Mouse (Mus musculus) ZHBTc4 (cell line): ENCODE data around the gene Pik3cb.

Experiments
- DNase-seq: peaks from one replicate; pipeline ENCODE4 v3.0.0-alpha.2; 2011; ENCODE audit warnings: low read depth, low spot score

Pik3cb gene

DNA sequence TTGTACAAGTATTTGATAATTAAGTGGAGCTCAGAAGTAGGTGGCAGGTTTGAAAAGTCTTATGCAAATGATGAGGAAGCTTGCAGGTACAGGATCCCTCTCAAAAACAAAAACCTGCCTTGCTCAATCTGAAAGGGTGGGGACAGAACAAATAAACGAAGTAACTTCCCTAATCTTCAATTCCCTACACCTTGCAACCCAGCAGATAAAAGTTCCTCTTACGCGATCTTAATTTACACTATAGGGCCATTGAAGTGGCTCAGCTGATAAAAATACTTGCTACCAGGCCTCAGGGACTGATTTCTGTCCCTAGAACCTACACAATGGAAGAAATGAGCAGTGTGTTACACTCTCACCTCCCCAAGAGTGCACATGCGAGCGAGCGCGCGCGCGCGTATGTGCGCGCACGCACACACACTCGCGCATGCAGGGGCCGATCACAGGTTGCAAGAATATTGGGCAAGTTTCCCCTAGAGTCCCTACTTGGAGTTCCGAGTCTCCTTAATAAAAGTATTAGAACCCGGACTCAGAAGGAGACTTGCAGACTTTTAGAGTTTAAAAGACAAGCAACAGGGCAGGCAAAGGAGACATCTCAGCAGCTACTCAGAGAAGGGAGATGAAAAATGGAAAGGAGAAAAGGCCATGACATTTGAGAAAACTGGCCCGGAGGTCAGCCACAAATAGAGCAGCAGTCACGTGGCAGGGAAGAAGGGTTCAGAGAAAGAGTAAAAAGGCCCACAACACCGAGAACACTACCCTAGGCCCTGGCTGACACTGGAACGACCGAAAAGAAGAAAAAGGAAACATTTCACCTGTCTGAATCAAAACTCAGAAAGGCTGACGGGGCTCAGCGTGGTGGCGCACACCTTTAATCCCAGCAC, 6.7 kb upstream of the Pik3cb start:
- peak; percentile 70 for DNase-seq

DNA sequence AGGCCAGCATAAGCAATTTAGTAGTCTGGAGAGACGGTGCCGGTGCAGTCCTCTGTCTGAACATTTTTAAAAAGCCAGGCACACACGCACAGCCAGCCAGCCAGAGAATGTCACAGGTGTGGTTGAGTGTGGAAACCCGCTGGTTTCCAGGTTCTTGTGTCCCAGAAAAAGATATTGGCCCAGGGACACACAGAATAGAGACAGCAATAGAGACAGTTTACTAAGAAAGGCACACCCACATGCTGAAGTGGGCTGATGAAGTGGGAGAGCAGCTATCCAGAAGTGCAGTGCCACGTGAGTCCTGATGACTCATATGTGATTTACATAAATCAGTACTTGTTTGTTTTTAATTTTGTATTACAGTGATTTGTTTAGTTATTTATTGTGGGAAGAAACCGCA, 5.3 kb upstream of the Pik3cb start:
- no peak for DNase-seq

GRCm38 (mm10) chr9:99144416-99144989, 4.1 kb upstream of the Pik3cb start:
- peak; percentile 52 for DNase-seq

DNA sequence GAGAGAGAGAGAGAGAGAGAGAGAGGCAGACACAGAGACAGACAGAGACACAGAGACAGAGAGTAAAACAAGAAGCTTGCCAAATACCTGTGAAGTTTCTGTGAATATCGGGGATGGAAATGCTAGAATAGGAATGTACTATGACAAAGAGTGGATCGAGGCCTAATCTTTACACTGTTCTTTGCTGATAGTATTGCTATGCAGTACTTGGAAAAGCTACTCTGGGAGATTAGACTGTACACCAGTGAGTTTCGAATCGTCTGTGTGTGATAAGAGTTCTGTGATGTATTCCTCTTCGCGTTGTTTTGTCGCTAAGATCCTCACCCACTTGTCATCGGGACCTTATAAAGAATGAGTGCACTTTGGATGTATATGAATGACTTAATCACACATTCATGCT, 1.2 kb upstream of the Pik3cb start:
- DNase-seq: no peak

DNA sequence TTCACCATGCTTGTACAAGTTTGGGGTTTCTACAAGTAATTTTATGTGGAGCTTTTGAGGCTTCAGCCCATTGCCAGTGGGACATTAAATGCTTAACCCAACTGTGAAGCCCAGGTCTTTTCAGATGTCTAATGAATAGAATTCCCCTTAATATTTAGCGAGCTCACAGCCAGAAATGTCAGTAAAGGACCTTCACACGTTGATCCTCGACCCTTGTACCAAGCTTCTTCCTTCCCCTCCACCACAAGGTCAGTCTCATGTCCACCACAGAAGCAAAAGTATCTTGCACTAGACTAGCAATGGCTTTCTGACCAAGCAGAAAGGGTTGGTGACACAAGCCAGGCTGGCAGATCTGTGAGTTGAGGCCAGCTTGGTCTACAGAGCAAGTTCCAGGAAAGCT, 750 bp upstream of the Pik3cb start:
- DNase-seq: no peak

DNA sequence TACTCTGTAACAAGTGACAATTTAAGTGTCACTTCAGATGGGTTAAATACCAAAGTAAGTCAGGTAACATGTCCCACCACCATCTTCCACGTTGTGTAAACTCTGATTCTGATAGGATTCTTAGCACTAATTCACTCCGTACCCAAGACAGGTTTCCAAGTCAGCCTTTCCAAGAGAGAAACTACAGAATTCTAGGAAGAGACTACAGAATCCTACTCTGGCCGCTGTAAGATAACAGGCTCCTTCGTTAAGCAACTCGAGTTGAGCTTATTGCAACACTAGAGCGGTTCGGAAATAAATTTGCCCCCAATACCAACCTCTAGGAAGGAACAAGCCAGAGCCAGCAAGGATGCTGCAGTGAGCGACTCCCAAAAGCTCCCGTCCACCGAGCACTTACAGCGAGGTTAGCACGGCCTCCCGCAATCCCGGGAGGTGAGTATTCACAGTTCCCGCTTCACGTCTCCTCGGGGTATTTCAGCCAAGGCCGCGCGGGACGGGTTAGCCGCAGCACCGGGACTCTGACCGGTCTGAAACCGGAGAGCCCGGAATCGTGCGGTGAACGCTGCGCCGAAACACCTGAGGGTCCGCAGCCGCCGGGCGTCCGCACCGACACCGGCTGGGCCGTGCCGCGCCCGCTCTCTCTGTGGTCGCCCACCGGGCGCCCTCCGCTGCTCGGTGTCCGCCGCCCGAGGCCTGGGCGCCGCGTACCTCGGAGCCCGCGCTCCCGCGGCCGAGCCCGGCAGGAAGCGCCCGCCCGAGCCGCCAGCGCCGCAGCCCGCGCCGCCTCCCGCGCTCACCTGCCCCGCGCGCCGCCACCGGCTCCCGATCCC, 1.0 kb downstream of the Pik3cb start:
- peak; percentile 50 for DNase-seq

DNA sequence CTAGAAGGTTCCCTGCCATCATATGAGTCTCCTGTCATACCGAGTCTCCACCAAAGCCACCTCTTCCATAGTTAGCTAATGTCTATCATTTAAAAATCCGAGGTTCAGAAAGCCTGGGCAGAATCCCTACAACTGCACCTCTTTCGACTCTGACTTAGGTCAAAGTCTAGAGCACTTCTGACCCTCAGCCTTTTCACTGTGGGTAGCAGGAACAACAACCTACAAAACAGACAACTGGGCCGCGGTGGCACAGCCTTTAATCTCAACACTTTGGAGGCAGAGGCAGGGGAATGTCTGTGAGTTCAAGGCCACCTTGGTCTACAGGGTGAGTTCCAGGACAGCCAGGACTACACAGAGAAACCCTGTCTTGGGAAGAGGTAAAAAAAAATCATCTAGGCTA, 3.1 kb downstream of the Pik3cb start:
- DNase-seq: no peak

DNA sequence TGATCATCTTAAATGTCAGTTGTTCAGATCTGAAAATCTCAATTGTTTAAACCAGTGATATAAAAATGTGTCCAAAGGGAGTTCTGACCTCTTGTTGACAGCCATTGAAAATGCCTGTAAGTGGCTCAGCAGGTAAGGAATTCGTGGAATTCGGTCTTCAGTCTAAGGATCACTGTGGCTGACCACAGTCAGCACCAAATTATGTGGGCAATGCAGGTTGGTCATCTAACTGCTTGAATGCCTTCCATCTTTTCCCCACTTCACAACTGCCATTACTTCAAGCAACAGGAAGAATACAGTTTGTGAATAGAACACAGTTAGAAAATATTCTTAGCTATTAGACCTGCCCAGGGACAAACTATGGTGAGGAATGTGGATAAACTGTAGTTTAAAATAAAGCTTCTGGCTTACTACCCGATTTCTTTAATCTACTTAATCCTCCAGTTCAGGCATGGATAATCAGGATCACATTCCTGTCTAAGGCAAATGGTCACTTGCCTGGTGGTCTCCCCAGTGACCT, 8.4 kb downstream of the Pik3cb start:
- peak; percentile 49 for DNase-seq

DNA sequence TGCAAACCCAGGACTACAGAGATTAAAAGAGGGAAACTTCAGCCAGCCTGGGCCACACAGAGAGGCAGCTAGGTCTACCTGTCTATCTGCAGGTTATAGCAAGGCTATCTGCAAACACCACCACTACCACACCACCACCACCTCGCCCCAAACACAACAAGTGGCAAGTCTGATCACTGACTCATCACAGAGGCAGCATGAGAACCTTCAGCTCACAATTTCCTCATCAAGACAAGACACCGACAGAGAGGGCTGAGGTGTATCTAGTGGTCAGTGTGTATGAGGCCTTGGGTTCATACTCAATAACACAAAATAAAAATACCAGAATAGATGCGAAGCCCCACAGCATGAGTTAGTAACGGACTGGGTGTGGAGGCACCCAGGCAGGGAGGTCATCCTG, 9.3 kb downstream of the Pik3cb start:
- no peak for DNase-seq

DNA sequence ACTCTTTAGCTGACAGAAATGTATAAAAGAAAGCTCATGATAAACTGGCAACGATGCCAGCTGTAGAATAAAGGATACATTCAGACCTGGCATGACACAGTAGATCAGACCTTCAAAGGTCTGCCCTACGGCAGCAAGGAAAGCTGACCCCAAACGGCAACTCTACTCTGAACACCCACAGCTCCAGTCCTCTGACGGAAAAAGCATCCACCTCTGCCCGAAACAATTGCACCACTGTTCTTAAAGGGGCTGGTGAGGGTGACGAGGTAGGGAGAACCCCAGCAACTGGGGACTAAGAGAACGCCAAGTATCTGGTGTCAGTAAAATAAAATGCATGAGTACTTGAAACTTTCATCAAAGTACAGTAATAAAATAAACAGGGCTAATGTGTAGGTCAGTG, 12.8 kb downstream of the Pik3cb start:
- no peak for DNase-seq

DNA sequence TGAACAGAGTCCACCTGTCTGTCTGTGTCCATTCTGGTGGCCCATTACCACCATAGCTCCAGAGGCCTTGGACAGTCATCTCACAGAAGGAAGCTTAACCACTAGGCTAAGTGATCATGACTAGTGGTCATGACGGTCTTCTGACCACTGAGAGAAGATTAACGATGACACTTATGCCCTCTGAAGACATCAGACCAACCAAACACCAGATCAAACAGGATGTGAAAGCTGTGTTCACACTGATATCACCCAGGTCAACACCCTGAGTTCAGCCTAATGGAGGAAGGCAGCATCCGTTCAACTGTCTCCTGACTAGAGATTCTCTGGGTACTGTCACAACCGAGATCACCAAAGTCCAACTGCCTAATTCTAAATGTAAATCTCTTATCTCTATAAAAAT, 17.7 kb downstream of the Pik3cb start:
- DNase-seq: no peak

DNA sequence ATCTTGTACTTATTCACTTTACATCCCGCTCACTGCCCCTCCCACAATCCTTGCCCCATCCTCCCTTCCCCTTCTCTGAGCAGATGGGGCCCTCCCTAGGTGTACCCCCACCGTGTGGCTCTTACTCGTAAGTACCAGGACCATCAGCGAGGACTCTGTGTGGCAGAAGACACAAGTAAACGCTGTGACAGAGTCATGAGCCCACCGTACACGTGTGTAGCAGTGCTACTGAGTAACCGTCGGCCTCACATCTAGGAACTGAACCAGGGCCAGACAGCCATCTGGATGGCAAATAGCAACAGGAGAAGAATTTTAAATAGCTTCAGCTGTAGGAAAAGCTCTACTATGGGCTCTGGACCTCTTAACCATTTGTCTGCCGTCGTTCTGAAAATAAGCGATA, 28.0 kb downstream of the Pik3cb start:
- DNase-seq: no peak

DNA sequence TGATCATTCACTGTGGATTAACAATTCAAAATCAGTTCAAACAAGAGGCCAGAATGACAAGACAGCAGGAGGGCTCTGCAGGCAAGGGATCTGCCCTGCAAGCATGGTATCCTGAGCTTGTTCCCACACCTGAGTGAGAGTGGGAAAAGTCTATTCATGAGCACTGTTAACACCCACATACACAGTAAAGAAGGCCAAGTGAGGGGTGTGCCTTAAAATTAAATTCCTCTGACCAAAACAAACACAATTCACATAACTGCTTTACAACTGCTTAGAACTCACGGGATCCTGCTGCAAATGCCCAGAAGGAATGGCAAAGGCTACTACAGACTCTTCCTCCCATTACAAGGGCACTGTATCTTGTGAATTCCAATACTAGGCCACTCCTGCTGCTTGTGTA, 29.3 kb downstream of the Pik3cb start:
- peak; percentile 39 for DNase-seq

DNA sequence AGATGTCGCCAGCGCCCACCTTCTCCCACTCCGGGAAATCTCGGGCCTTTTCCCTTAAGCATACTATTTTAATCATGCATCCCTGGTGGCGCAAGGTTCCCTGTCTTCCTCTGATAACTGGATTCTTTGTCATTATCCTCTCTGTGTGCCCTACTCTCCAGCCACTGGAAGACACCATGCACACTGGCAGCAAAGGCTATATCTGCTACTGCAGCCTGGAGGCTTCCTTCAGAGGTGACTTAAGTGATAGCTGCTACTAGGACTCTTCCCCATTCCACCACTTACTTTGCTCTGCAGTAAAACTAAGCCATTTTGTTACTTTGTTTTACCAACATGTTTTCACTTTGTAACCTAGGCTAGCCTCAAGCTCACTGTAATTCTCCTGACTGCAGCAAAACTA, 30.2 kb downstream of the Pik3cb start:
- no peak for DNase-seq

GRCm38 (mm10) chr9:99109585-99109984, 30.8 kb downstream of the Pik3cb start:
- DNase-seq: no peak

DNA sequence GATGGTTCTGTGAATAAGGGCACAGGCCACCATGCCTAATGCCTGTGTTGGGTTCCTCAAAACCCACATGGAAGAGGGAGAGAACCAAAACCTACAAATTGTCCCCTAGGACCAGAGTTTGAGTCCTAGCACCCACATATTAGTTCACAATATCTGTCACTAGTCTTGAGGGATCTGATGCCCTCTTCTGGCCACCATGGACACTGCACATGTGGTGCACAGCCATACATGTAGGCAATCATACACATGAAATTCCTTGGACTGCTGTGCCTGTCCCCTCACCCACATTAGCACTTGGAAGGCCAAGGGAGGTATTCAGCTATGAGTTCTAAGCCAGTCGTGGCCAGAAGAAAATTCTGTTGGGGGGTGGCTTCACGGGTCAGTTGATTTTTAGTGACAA, 36.0 kb downstream of the Pik3cb start:
- peak; percentile 72 for DNase-seq

DNA sequence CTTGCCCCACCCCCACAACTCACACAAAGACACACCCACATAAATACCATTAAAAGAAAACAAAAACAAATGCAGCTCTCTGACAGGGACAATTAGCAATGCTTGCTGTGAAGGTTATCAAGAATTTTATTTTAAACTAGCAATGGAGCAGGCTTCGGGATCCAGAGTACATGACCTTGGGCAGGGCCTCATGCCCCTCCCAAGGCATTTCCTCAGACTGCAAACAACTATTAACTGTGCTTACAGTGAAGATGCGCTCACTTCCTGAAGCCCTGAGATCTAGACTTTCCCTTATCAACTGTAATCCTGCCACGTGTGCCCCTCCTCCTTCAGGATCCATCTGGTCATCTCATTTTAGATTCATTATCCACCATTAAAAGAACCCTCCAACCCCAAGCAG, 36.6 kb downstream of the Pik3cb start:
- DNase-seq: peak; percentile 67

DNA sequence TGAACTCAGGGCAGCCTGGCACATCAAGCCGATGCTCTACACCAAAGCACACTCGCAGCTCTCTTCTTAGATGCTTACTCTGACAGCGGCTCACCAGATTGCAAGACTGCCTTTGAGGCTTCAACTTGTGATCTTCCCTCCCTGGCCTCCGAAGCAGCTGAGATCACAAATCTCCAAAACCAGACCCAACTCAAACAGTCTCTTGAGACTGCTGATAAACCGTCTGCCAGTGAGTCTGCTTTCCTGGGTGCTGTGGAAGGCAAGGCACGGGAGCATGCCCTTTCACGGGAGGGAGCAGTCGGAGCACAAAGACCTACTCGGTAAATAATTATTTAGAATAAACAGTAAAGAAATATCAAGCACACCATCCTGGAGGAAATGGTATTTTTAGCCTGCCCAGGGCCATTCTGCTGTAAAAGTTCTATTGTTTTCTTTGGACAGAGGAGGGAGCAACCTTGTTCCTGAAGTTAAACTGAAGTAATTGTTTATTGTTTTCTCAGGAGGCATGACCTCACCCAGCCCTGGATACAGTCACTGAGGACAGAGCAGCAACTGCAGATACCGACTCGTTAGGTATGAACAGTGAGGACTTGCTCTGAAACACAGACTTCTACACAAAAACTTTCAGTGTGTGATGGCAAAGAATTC, 41.8 kb downstream of the Pik3cb start:
- no peak for DNase-seq

DNA sequence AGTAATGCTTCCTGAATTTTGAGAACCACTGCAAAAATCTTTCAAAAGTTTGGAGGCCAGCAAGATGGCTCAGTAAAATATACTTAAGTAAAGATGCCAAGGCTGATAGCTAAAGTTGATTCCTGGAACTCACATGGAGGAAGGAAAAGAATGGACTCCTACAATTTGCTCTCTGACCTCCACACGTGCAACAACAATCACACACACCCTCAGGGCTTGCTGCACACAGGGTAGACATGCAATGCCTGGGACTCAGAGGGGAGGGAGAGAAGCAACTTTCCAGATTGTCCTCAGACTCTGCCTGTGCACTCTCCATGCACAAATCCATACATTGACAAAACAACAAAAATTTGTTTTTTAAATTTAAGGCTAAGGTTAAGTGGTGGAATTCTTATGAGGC, 42.8 kb downstream of the Pik3cb start:
- no peak for DNase-seq

DNA sequence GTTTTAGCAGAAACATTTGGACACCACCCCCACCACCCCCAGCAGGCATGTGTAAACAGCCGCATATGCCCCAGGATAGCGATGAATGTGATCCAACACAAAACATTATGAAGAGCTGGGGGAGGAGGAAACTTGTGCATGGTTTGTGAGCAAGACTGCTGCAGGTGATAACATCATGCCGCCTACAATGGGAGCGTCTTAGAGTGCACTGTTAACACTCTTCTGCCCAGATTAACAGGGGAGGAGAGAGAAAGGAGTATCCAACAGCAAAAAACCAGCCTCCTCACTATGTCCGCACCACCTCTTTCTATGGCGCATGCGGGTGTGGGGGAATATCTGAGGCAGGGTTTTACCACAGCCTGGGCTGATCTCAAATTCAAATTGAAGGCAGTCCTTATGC, 45.2 kb downstream of the Pik3cb start:
- no peak for DNase-seq

DNA sequence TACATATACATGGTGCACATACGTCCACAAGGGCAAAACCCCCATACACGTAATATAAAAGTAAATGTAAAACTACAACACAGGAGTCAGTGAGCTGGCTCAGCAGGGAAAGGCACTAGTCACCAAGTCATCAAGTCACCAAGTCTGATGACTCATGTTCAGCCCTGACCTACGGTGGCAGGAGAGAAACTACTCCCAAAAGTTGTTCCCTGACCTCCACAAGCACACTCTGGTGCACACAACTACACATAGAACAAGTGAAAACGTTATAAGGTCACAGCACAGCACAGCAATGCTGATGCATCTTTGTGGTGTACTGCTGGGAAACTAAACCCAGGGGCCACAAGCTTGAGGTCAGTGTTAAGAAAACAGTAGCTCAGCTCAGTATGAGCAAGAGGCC, 49.9 kb downstream of the Pik3cb start:
- no peak for DNase-seq

GRCm38 (mm10) chr9:99089904-99090303, 50.5 kb downstream of the Pik3cb start:
- no peak for DNase-seq
